Mouse (Mus musculus) stomach, embryonic 14.5 days (tissue): ENCODE results near the gene Gm17571. TPM values are rescaled to one million over a fixed set of nuclear protein-coding genes. Genes with fewer than 3 reads are reported as not detected.

Source experiments
- ATAC-seq: fragments of 200-750 bp; cut with Nextera tagmentation; 2 replicates; pipeline ENCODE4 v1.8.0; 2017; ENCODE audit warnings: low read depth, moderate TSS enrichment; ENCODE audit not compliant: insufficient number of reproducible peaks, insufficient read depth, low FRiP score
- H3K27ac ChIP-seq: fragments of 300-500 bp; sonication (generic); 2 replicates; pipeline ENCODE4 v1.5.1; 2014; ENCODE audit warnings: mild to moderate bottlenecking, low read length, moderate library complexity, mixed read lengths
- H3K27me3 ChIP-seq: fragments of 300-500 bp; sonication (generic); 2 replicates; pipeline ENCODE4 v1.6.1; 2014; ENCODE audit warnings: low read length, control low read depth, mixed read lengths; ENCODE audit not compliant: control insufficient read depth, insufficient read depth
- H3K36me3 ChIP-seq: fragments of 300-500 bp; sonication (generic); 2 replicates; pipeline ENCODE4 v1.6.1; 2014; ENCODE audit warnings: mild to moderate bottlenecking, control low read depth, low read length, moderate library complexity, mixed read lengths; ENCODE audit not compliant: control insufficient read depth, insufficient read depth
- H3K4me1 ChIP-seq: fragments of 300-500 bp; sonication (generic); 2 replicates; pipeline ENCODE4 v1.6.1; 2014; ENCODE audit warnings: low read length, control low read depth, mixed read lengths; ENCODE audit not compliant: control insufficient read depth, insufficient read depth
- H3K4me2 ChIP-seq: fragments of 300-500 bp; sonication (generic); replicated peaks from 2 replicates; pipeline ENCODE4 v1.6.1; 2014; ENCODE audit warnings: low read depth, low read length, control low read depth
- H3K4me3 ChIP-seq: fragments of 300-500 bp; sonication (generic); 2 replicates; pipeline ENCODE4 v1.5.1; 2014; ENCODE audit warnings: low read depth, low read length, control low read depth
- H3K9ac ChIP-seq: fragments of 300-500 bp; sonication (generic); replicated peaks from 2 replicates; pipeline ENCODE4 v1.6.1; 2014; ENCODE audit warnings: low read depth, mild to moderate bottlenecking, control low read depth, low read length, moderate library complexity, mixed read lengths
- H3K9me3 ChIP-seq: fragments of 300-500 bp; sonication (generic); 2 replicates; pipeline ENCODE4 v1.6.1; 2016; ENCODE audit warnings: low read depth, low read length, control low read depth; ENCODE audit not compliant: control insufficient read depth
- WGBS: fragments of 180-500 bp; shearing (Covaris S2); extraction: QIAGEN DNeasy Blood & Tissue Kit; methylation state at CpG from one replicate; pipeline ENCODE4 v1.1.7; 2014; 5-methylcytosine and 5-hydroxymethylcytosine counted together
- polyA plus RNA-seq: library from polyadenylated mRNA; unstranded; fragments of >200 nt; fragmentation: Nextera tagmentation; extraction: Ambion mirVana; gene quantifications from 2 replicates; pipeline ENCODE4 v1.2.1, GENCODE M21; 2014

Gm17571 gene
- polyA plus RNA-seq, 1 experiment from 2014 or later, result not detected

DNA sequence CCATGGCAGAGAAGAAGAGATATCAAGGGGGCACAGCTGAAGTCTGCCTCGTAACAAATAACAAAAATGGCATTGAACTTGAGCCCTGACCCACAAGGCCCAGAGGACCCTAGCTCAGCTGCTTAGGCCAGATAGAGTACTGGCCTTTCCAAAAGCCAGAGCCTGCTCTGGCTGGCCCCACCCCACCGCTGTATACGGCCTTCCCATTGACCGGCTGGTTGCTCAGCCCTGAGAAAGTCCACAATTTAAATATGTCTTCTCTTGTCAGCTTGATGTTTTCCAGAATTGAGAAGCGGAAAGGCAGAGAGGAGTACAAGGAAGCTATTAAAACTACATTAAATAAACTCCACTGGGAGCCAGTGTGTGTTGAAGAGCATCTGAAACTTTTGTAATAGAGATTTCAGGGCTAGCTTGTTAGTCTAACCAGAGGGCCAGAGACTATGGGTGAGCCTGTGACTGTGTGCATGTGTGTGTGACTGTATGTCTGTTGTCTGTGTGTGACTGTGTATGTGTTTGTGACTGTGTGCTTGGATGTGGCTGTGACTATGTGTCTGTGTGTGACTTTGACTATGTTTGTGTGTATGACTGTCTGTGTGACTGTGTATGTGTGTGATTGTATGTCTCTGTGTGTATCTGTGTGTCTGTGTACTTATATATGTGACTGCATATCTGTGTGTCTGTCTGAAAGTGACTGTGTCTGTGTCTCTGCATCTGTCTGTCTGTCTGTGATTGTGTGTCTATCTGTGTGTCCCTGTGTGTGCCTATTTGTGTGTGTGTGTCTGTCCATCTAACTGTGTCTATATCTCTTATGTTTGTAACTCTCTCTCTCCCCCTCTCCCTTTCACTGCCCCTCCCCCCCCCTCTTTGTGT is 36.9 kb upstream of the Gm17571 start:
- Histone ChIP-seq H3K36me3 (no peaks in the 10 kb centered on the region), H3K27me3 (no peaks in the 10 kb centered on the region), H3K4me2 (no peak overlapping the region; the same call in 1 of the 2 replicates), H3K4me3 (no peak overlapping the region), H3K9me3 (no peaks in the 10 kb centered on the region), H3K27ac (peak overlapping the region; percentile 75), H3K9ac (no peak overlapping the region), H3K4me1 (peaks cover 25% of the 10 kb centered on the region)
- ATAC-seq, result peak; percentile 70; the same call in 1 of the 2 replicates
- 24% methylated on average over 5 of the region's 5 CpGs for WGBS

- H3K36me3 ChIP-seq, result no peaks in the 10 kb centered on the region
- H3K9me3 ChIP-seq, result no peaks in the 10 kb centered on the region
- H3K9ac ChIP-seq, result no peak overlapping the region
- H3K4me1 ChIP-seq, result peaks cover 24% of the 10 kb centered on the region
- no peak overlapping the region for H3K27ac ChIP-seq
- no peak for ATAC-seq
- WGBS, result 18% methylated on average over 4 of the region's 4 CpGs
- H3K4me3 ChIP-seq, result no peak overlapping the region
- no peak overlapping the region for H3K4me2 ChIP-seq
- no peaks in the 10 kb centered on the region for H3K27me3 ChIP-seq
Measured at GRCm38 (mm10) chr9:13479275-13479674, 32.7 kb upstream of the Gm17571 start.

DNA sequence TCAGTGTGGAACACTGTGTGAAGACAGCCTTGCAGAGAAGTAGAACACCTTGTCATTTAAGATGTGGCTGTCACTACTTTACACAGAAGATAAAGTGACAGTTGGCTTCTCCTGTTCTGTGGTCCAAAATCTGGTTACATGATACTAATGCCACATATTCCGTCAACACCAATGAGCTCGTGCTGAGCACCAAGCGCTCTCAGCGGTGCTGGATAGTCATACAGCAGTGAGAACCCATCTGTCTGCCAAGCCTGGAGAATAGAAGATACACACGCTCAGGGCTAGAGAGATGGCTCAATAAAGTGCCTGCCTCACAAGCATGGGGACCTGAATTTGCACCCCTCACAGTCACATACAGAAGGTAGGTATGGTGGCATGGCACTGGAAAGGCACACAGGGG is 28.4 kb upstream of the Gm17571 start:
- Histone ChIP-seq H3K9ac (no peak overlapping the region), H3K9me3 (no peaks in the 10 kb centered on the region), H3K4me2 (no peak overlapping the region), H3K36me3 (no peaks in the 10 kb centered on the region), H3K4me3 (no peak overlapping the region), H3K27me3 (no peaks in the 10 kb centered on the region), H3K4me1 (peaks cover 9% of the 10 kb centered on the region; the same call in 1 of the 2 replicates), H3K27ac (no peak overlapping the region)
- no peak for ATAC-seq
- 89% methylated on average over 5 of the region's 5 CpGs for WGBS

DNA sequence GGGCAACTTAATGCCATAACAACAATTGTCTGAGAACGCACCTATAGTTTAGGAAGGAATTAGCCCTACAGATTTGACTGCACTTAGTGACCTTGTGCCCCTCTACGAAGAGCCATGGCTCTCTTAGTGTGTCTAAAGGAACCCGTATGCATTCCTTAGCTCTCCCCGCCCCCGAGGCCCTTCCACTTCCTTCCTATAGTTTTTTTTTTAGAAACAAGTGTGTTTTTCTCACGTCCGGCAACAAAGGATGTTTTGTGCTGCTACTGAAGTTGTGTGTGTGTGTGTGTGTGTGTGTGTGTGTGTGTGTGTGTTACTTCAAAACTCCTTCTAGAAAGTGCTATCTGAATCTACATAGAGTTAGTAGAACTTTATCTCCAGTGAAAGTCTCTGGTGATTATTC is 23.5 kb upstream of the Gm17571 start:
- H3K36me3 ChIP-seq, result no peaks in the 10 kb centered on the region
- no peak overlapping the region for H3K27ac ChIP-seq
- H3K4me2 ChIP-seq, result no peak overlapping the region
- no peaks in the 10 kb centered on the region for H3K27me3 ChIP-seq
- no peak overlapping the region for H3K9ac ChIP-seq
- H3K4me3 ChIP-seq, result no peak overlapping the region
- no peak for ATAC-seq
- 39% methylated on average over 7 of the region's 7 CpGs for WGBS
- 0 out of 2 replicates have a peak, but pooled peaks cover 4% of the 10 kb centered on the region for H3K4me1 ChIP-seq
- no peaks in the 10 kb centered on the region for H3K9me3 ChIP-seq

- Histone ChIP-seq H3K4me2 (no peak overlapping the region), H3K9ac (no peak overlapping the region), H3K4me1 (0 out of 2 replicates have a peak, but pooled peaks cover 4% of the 10 kb centered on the region), H3K9me3 (no peaks in the 10 kb centered on the region), H3K4me3 (no peak overlapping the region), H3K36me3 (no peaks in the 10 kb centered on the region), H3K27me3 (no peaks in the 10 kb centered on the region), H3K27ac (peak overlapping the region; percentile 28; the same call in 1 of the 2 replicates)
- no peak for ATAC-seq
- WGBS, result 69% methylated on average over 6 of the region's 6 CpGs
Measured at GRCm38 (mm10) chr9:13468778-13469177, 22.2 kb upstream of the Gm17571 start.

GRCm38 (mm10) chr9:13467745-13468144 is 21.2 kb upstream of the Gm17571 start:
- Histone ChIP-seq H3K27me3 (no peaks in the 10 kb centered on the region), H3K9me3 (no peaks in the 10 kb centered on the region), H3K9ac (no peak overlapping the region), H3K4me3 (no peak overlapping the region), H3K27ac (no peak overlapping the region), H3K4me2 (no peak overlapping the region), H3K4me1 (0 out of 2 replicates have a peak, but pooled peaks cover 4% of the 10 kb centered on the region), H3K36me3 (no peaks in the 10 kb centered on the region)
- ATAC-seq, result no peak
- 76% methylated on average over 7 of the region's 7 CpGs for WGBS

GRCm38 (mm10) chr9:13466816-13467215 is 20.3 kb upstream of the Gm17571 start:
- no peak overlapping the region for H3K27ac ChIP-seq
- H3K27me3 ChIP-seq, result no peaks in the 10 kb centered on the region
- ATAC-seq, result no peak
- no peak overlapping the region for H3K9ac ChIP-seq
- H3K4me2 ChIP-seq, result no peak overlapping the region
- no peak overlapping the region for H3K4me3 ChIP-seq
- no peaks in the 10 kb centered on the region for H3K9me3 ChIP-seq
- no peaks in the 10 kb centered on the region for H3K36me3 ChIP-seq
- 0 out of 2 replicates have a peak, but pooled peaks cover 4% of the 10 kb centered on the region for H3K4me1 ChIP-seq
- WGBS, result 84% methylated on average over 10 of the region's 10 CpGs

DNA sequence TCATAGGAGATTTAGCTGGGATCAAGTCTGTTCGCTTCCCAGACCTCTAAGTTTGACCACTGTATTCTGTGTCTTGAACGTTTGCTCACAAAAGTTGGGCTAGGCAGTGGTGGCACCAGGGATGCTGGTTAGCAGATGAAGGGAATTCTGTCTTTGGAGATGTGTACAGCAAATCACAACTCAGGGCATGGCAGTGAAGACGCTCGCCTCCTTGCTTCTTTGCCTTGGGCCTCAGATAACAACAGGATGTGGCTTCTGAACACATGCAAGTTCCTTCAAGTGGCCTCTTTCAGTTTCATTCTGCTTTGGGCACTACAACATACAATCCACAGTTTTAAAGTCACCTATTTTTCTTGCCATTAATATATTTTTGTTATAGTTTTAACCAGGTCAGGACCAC is 19.8 kb upstream of the Gm17571 start:
- Histone ChIP-seq H3K4me1 (0 out of 2 replicates have a peak, but pooled peaks cover 4% of the 10 kb centered on the region), H3K4me2 (no peak overlapping the region), H3K27ac (no peak overlapping the region), H3K36me3 (no peaks in the 10 kb centered on the region), H3K9ac (no peak overlapping the region), H3K9me3 (no peaks in the 10 kb centered on the region), H3K27me3 (no peaks in the 10 kb centered on the region), H3K4me3 (no peak overlapping the region)
- 73% methylated on average over 4 of the region's 4 CpGs for WGBS
- ATAC-seq, result no peak
